Mouse (Mus musculus) Patski (cell line): ENCODE data around the gene Marc2. TPM values are rescaled to one million over a fixed set of nuclear protein-coding genes. Genes with fewer than 3 reads are reported as not detected.

Experiments
- ATAC-seq: fragments of 100-300 bp; one replicate; pipeline ENCODE4 v1.8.0; 2021
- CTCF ChIA-PET: fragments of 350-600 bp; sonication (Branson Sonifier 250); formaldehyde crosslinking; loops from one replicate; lab custom pipeline; 2022; ENCODE audit warnings: inconsistent platforms; lab: Charles Lee
- POLR2A ChIA-PET: fragments of 350-600 bp; sonication (Branson Sonifier 250); formaldehyde crosslinking; loops from one replicate; lab custom pipeline; 2022; ENCODE audit warnings: antibody characterized with exemption, inconsistent platforms; lab: Charles Lee
- DNase-seq: peaks from one replicate; pipeline ENCODE4 v3.0.0-alpha.2; 2011; ENCODE audit warnings: low read depth, low spot score
- H3K27me3 ChIP-seq: fragments of 371-371 bp; one replicate; pipeline ENCODE4 v1.5.1; 2021
- CTCF ChIP-seq: fragments of 100-300 bp; IDR thresholded peaks from one replicate; pipeline ENCODE4 v1.5.1; 2021
- in situ Hi-C: fragments of 300-500 bp; cut with MboI; formaldehyde crosslinking; loops from 3 replicates; pipeline ENCODE4 v1.11.1; 2018; ENCODE audit warnings: low pct_unique_long_range_greater_than_20kb, mixed read lengths
- polyA plus RNA-seq: library from polyadenylated mRNA; unstranded; gene quantifications from one replicate; pipeline ENCODE4 v1.2.3, GENCODE M21; 2021

The Marc2 gene
- polyA plus RNA-seq, 1 experiment from 2014 or later, result 251 TPM

DNA sequence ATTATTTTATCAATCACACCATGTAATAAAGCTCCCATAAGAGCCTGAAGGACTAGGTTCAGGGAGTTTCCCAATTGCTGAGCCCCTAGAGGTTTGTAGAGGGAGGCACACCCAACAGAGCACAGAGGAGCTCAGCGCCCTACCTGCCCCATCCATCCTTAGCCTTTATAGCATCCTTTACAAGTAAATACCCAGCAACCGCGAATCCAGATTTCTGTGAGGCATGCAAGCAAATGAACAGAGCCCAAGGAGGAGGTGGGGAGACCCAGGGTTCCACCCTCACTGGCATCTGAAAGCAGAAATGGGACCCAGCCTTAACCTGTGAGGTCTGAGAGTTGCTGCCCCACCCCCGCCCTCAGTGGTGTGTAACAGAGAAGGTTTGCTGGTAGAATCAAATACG lies 9.9 kb downstream of the Marc2 start:
- ChIA-PET POLR2A (no interaction called here), CTCF (interaction anchor here (1.1 to 1.4 kb wide), 2 partner anchors 8 to 12 kb away, joined by 3 to 7 read pairs; no protein-coding TSS in a partner anchor)
- in situ Hi-C loops, result no loop called here
- TF ChIP-seq CTCF, result no peak
- no peak for DNase-seq
- H3K27me3 ChIP-seq, result no peaks in the 10 kb centered on the region
- no peak for ATAC-seq

- no peak for TF ChIP-seq CTCF
- in situ Hi-C loops, result no loop called here
- ChIA-PET POLR2A (no interaction called here), CTCF (interaction anchor here (2.2 kb wide), 1 partner anchor 9 kb away, joined by 13 read pairs; no protein-coding TSS in a partner anchor)
- ATAC-seq (no peak), DNase-seq (no peak)
- no peaks in the 10 kb centered on the region for H3K27me3 ChIP-seq
Measured at GRCm38 (mm10) chr1:184833499-184833898, 12.8 kb downstream of the Marc2 start.

- in situ Hi-C loops, result no loop called here
- peak; percentile 66 for TF ChIP-seq CTCF
- ATAC-seq, result no peak
- no peak for DNase-seq
- H3K27me3 ChIP-seq, result no peaks in the 10 kb centered on the region
- ChIA-PET CTCF (interaction anchor here (1.1 to 1.6 kb wide), 4 partner anchors 8 to 17 kb away, joined by 3 to 5 read pairs (median 4); no protein-coding TSS in a partner anchor), POLR2A (interaction anchor here (0.8 kb wide), 1 partner anchor 14 kb away, joined by 3 read pairs; the partner anchor contains the start of gene Marc2)
Measured at GRCm38 (mm10) chr1:184832211-184832610, 14.0 kb downstream of the Marc2 start.

DNA sequence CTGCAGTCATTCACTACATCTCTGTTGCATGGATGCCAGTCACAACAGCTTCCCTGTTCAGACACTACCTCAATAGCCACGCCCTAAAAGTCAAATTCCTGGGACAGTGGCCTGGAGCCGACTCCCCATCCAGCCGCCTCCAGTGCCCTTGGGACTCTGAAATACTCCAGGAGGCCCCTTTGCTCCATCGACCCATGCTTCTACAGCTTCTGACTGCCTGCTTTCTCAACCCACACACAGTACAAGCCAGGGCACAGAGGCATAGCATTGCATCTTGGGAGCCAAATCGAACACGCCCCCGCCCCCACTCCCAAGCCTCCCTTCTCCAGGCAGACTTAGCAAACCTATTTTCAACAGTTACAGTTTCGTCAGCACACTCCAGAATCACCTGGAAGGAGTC lies 16.4 kb downstream of the Marc2 start:
- no peak for ATAC-seq
- POLR2A ChIA-PET, result no interaction called here

GRCm38 (mm10) chr1:184827175-184827701 lies 19.0 kb downstream of the Marc2 start:
- ATAC-seq, result no peak

More for the DNA sequence above, 16.4 kb downstream of the Marc2 start:
- in situ Hi-C loops, result no loop called here
- H3K27me3 ChIP-seq, result no peaks in the 10 kb centered on the region
- CTCF ChIA-PET, result no interaction called here
- TF ChIP-seq CTCF, result no peak
- no peak for DNase-seq

DNA sequence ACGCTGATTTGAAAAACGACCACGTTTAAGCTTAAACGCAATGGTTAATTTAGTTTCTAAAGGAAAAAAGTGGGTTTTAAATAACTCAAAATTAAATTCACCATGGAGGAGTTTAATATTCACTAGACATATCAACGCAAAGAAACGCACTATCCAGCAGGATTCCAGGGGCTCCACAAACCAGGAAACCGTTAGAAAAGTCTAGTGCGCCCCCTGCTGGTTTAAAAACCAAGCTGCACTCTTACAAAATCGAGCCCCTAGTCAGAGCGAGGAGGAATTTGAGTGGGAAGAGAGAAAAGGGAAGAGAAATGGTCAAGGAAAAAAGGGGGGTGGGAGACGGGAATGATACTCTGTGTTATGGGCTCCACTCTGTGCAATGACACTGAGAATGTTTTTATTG lies 21.2 kb downstream of the Marc2 start:
- no peak for DNase-seq
- ChIA-PET CTCF (interaction anchor here (0.8 to 3.6 kb wide), 21 partner anchors 9 to 378 kb away, joined by 3 to 28 read pairs (median 5); partner anchors contain the start of gene Marc2), POLR2A (interaction anchor here (1.3 kb wide), 1 partner anchor 16 kb away, joined by 3 read pairs; no protein-coding TSS in a partner anchor)
- H3K27me3 ChIP-seq, result no peaks in the 10 kb centered on the region
- TF ChIP-seq CTCF, result peak; percentile 77
- in situ Hi-C loops, result no loop called here
- ATAC-seq, result no peak

More at GRCm38 (mm10) chr1:184827175-184827701, 19.0 kb downstream of the Marc2 start:
- ChIA-PET POLR2A (no interaction called here), CTCF (interaction anchor here (0.8 to 3.6 kb wide), 5 partner anchors 13 to 367 kb away, joined by 3 to 28 read pairs (median 8); partner anchors contain the start of gene Marc2)
- no peak for DNase-seq
- in situ Hi-C loops, result no loop called here
- TF ChIP-seq CTCF, result no peak
- H3K27me3 ChIP-seq, result no peaks in the 10 kb centered on the region

- DNase-seq (no peak), ATAC-seq (peak; percentile 96)
- POLR2A ChIA-PET, result interaction anchor here (1.3 kb wide), 1 partner anchor 17 kb away, joined by 3 read pairs; no protein-coding TSS in a partner anchor
- in situ Hi-C loops, result no loop called here
- peak; percentile 85 for TF ChIP-seq CTCF
- CTCF ChIA-PET, result interaction anchor here (0.8 to 3.6 kb wide), 23 partner anchors 9 to 379 kb away, joined by 3 to 28 read pairs (median 5); partner anchors contain the start of gene Marc2
- H3K27me3 ChIP-seq, result no peaks in the 10 kb centered on the region
Measured at GRCm38 (mm10) chr1:184824439-184824851, 21.8 kb downstream of the Marc2 start.

DNA sequence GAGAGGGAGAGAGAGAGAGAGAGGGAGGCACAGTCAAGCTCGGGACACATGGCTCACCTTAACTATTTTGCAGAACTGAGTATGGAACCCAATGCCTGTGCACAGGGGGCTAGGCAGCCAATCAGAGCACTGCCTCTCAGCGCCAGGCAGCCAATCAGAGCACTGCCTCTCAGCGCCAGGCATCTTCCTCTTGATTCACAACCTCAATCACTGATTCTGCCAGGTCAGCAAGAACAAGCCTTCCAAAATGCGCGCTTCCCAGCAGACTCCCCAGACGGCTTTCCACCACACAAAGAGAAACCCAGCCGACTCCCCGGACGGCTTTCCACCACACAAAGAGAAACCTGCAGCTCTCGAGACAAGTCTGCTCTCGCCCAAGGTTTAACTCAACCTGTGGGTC lies 23.6 kb downstream of the Marc2 start:
- in situ Hi-C loops, result no loop called here
- CTCF ChIA-PET, result interaction anchor here (3.4 kb wide), 1 partner anchor 71 kb away, joined by 12 read pairs; no protein-coding TSS in a partner anchor
- no peak for TF ChIP-seq CTCF
- POLR2A ChIA-PET, result no interaction called here
- ATAC-seq, result no peak
- no peak for DNase-seq
- no peaks in the 10 kb centered on the region for H3K27me3 ChIP-seq

GRCm38 (mm10) chr1:184817768-184818167 lies 28.5 kb downstream of the Marc2 start:
- no peaks in the 10 kb centered on the region for H3K27me3 ChIP-seq
- CTCF ChIA-PET, result interaction anchor here (1.9 kb wide), 1 partner anchor 14 kb away, joined by 5 read pairs; no protein-coding TSS in a partner anchor
- no peak for DNase-seq
- no peak for ATAC-seq
- POLR2A ChIA-PET, result no interaction called here
- peak; percentile 57 for TF ChIP-seq CTCF
- in situ Hi-C loops, result no loop called here

DNA sequence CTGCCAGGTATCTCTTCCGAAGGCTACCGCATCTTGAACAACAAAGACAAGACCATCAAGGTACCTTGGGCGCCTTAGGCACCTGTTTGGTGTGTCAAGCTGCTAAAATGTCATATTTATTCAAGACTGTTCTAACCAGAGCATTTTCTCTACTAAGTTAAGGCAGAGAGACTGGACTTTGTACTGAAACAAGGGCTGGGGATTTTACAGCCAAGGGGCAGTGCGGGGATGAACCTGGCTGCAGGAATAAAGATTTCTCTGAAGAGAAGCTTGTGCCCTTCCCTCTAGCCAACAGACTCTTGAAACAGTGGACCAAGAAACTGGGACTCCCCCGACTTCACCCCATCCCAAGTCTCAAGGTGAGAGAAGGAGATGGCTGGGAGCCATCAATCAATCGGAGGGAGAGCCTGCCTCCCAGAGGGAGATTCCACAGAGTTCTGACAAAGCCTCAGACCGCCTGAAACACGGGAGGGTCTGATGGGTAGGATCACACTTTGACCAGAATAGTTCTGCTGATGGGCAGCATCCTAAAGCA lies 34.5 kb downstream of the Marc2 start:
- POLR2A ChIA-PET, result no interaction called here
- in situ Hi-C loops, result no loop called here
- no peaks in the 10 kb centered on the region for H3K27me3 ChIP-seq
- CTCF ChIA-PET, result interaction anchor here (1.2 kb wide), 1 partner anchor 31 kb away, joined by 3 read pairs; no protein-coding TSS in a partner anchor
- TF ChIP-seq CTCF, result no peak
- no peak for DNase-seq
- no peak for ATAC-seq
